Mouse (Mus musculus): Measurements from ENCODE around the gene Dact2.

DNA sequence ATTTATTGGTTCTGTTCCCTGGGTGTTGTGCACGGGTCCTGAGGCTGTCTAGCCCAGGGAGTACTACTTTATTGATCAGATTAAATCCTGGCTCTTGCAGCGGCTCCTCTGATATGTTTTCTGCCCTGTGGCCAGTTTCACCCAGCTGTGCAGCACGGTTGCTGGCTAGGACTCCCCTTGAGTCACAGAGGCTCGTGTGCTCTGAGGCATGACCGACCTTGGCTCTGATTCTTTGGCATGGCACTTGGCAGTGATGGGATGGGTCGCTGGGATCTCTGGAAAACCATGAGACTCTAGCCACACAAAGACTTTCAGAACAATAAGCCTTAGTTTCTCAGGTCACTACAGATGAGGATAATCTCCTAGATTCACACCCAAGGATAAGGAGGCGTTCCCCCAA is 8.7 kb upstream of the Dact2 start:
- TF ChIP-seq CTCF (IDR thresholded peaks at IDR 0.05) (no peak), EP300 (IDR thresholded peaks at IDR 0.05) (no peak)

Data from lung, postnatal 0 days (tissue).